Mouse (Mus musculus) ES-E14 (cell line): ENCODE measurements around the gene Pla2r1.

Experiments used
- CHD2 ChIP-seq: IDR thresholded peaks from 2 replicates; pipeline ENCODE4 v1.6.1; 2014; ENCODE audit warnings: mild to moderate bottlenecking, low read depth, low read length, inconsistent platforms
- HCFC1 ChIP-seq: IDR thresholded peaks from 2 replicates; pipeline ENCODE4 v1.6.1; 2012; ENCODE audit warnings: low read length, inconsistent platforms, borderline replicate concordance; ENCODE audit not compliant: insufficient read depth

DNA sequence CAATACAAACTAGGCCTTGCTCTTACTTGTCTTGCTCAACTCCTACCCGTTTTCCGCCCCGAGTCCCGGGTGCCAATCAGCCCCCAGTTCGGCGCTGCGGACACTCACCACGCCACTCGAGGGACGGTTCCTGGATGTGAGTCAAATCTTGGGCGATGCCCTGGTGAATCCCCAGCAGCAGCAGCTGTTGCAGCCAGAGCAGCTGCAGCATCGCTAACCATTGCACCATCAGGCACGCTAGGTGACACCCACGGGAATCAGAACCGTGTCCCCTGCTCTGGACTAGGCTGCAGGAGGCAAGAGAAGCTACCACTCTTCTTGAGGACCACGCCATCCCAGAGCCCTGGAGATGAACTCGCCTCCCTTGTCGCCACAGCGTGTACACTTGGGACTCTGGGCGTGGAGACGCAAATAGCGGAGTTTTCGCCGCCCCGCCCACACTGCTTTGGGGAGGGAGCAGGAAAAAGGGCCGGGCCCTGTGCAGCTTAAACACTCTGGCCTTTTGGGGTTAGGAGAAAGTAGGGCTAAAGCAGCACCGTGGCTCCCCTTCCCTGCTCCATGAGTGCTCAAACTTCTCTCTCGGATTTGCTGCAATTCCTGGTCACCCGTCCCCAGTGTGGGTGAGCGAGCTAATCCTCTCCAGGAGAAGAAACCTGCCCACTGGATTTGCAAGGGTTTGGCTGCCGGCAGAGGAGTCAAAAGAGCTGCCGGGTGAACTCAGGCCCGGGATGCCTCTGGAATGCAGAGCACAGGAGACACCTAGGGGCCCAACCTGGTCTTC, at the start of gene Pla2r1:
- no peak for TF ChIP-seq CHD2
- no peak for TF ChIP-seq HCFC1
